Mouse (Mus musculus) spleen, embryonic (tissue): ENCODE data around the gene Tbc1d30.

Source experiments
- CTCF ChIA-PET: fragments of 350-600 bp; sonication (Branson Sonifier 250); formaldehyde crosslinking; loops from one replicate; lab custom pipeline; 2022; lab: Charles Lee

Gene Tbc1d30

DNA sequence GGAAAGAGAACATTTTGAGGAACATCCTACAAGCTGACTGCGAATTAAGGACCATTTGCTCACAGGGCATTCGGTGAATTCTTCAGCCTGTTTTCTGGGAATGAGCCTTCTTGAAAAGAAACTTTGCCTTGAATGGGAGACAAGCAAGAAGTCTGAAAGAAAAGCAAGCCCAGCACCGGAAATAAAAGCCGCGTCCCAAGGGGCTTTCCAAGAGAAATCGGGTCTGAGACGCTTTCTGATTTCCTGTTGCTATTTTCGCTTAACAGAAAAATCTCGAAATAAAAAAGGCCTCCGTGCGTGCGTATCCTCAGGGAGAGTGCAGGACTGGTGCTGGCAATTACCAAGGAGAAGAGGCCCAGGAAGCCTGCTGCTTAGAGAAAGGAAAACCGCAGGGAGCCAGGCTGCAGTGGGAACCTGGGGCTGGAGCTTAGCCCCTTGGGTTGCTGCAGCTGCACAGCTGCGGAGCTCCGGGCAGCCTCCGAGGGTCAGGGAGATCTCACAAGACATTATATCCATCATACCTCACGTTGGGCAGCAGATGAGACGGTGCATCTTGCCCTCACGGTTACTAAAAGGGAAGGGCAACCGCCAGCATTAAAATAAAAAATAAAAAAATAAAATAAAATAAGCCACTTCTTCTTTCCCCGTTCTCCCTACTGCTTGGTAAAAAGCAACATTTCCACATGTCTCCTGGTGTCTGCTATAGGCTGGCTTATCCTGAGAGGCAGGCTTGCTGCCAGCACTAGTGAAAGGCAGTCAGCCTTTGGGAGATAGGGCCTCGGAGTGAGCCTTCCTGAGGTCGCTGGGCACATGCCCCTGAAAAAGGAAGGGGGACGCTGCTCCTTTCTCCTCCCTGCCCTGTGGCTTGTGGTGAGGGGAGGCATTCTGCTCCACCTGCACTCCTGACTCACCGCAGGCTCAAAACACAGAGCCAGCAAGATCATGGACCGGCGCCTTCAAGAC is 35.5 kb downstream of the Tbc1d30 start:
- CTCF ChIA-PET = no interaction called here

GRCm38 (mm10) chr10:121314186-121314585 is 36.9 kb downstream of the Tbc1d30 start:
- CTCF ChIA-PET = no interaction called here

DNA sequence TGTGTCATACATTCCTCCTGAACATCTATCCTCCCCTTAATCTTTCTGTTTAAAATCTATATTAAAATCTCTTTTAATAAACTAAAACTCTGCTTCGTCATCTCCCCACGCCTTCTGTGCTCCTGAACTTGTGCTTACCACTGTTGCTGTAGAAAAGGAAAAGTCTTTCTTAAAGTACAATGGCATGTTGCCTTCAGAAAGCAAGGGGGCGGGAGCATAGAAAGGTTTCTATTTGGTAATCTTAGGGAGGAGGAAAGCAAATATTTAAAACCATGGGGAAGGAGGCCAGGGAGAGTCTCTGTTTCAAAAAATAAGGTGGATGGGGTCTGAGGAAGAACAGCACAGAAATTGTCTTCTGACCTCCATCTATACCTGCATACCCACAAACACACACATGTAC is 38.0 kb downstream of the Tbc1d30 start:
- CTCF ChIA-PET = no interaction called here

DNA sequence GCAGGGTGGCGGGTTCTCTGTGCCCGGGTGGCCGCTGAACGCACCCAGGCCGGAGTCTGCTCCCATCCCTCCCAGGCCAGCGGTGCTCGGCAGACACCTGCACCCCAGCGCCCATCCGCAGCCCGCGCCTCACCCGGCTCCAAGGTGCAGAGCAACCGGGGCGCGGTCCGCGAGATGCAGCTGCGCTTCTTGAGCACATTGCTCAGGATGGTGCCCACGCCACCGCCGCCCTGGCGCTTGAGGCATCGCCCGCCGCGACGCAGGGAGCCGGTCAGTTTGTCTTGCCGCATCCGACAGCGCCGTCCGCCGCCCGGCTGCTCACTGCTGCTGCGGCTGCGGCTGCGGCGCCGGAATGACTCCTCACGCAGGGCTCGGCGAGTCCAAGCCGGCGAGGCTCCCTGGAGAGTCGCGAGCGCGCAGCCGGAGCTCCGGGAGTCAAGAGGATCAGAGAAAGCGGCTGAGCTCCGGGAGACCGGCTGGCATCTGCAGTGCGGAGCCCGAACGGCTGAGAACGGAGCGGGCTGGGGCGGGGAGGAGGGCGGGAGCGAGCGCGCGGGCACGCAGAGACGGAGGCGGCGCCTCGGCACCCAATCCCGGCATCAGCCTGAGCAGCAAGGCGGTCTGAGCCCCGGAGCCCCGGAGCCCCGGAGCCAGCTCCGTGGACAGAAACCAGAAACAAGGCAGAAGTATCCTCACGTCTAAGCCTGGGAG is 40.4 kb downstream of the Tbc1d30 start:
- CTCF ChIA-PET = no interaction called here

- CTCF ChIA-PET = no interaction called here
Measured at GRCm38 (mm10) chr10:121309801-121310510, 41.1 kb downstream of the Tbc1d30 start.

GRCm38 (mm10) chr10:121309123-121309655 is 41.9 kb downstream of the Tbc1d30 start:
- CTCF ChIA-PET = no interaction called here

GRCm38 (mm10) chr10:121305441-121305840 is 45.6 kb downstream of the Tbc1d30 start:
- CTCF ChIA-PET = no interaction called here

DNA sequence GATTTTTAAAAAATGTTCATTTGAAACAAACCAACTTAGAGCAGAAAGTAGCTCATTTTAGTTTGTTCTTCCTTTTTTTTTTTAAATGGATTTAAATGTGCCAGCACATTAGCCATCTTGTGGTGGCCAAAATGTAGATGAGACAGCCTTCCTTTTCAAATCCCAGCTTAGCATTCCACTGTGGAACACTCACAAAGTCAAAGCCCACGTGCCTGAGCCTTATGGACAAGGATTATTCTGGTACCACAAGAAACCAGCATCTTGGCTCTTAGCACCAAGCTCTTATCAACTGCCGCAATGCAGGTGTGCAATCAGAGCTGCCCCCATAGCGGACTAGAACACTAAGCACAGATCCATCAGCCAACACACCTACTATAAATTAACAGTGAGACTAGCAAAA is 47.5 kb downstream of the Tbc1d30 start:
- CTCF ChIA-PET = no interaction called here

- CTCF ChIA-PET = no interaction called here
Measured at GRCm38 (mm10) chr10:121301868-121302267, 49.2 kb downstream of the Tbc1d30 start.

- CTCF ChIA-PET = interaction anchor here (0.7 kb wide), 1 partner anchor 980 kb away, joined by 4 read pairs; no protein-coding TSS in a partner anchor
Measured at GRCm38 (mm10) chr10:121300659-121301058, 50.4 kb downstream of the Tbc1d30 start.

DNA sequence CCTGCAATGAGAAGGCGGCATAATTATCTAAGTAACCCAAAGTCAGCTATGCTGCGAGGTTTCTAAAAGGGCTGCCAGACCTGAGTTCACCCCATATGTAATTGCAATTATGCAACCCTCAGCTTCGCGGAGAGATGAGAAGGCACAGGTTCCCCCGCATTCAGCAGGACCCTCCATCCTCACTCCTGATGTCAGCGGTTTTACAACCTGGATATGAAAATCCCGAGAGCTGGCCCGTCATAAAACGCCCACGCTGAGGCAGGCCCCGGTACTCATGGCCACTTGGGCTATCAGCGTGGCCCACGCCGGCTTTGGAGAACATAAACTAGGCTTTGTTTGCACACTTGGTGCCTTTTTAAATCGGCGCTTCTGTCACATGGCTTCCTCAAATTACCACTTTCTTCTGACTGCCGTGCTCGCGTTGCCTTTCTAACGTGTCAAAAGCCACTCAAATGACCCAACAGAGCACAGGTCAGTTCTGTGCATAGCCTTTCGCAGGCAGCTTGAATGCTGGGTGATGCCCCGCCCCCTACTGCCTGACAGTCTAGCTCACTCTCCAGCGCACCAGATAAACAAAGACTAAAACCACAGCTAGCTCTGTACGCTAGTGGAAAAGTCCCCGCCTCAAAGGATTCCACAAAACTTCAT is 53.9 kb downstream of the Tbc1d30 start:
- CTCF ChIA-PET = interaction anchor here (0.9 kb wide), 1 partner anchor 15 kb away, joined by 3 read pairs; no protein-coding TSS in a partner anchor

GRCm38 (mm10) chr10:121294471-121294870 is 56.6 kb downstream of the Tbc1d30 start:
- CTCF ChIA-PET = no interaction called here

- CTCF ChIA-PET = no interaction called here
Measured at GRCm38 (mm10) chr10:121293829-121294228, 57.2 kb downstream of the Tbc1d30 start.

DNA sequence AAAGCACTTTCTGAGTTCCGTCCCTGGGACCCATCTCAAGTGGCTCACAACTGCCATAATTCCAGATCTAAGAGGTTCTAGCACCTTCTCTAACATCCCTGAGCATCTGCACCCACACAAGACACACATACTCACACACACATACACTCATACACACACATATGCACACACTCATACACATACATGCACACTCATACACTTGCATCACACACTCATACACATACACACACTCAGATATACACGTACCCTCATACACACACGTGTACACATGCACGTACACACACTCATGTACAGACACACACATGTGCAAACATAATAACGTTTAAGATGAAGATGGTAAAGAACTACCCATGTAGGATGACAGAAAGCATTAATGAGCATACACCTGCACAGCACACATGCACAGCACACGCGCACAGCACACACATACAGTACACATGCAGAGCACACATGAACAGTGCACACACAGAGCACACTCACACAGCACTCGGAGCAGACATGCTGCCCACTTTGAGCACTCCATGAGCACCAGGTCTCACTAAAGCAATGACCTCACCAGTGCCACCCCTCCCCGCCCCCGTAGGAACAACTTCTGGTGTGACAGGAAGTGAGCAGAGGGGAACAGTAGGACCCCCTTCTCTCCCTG is 59.7 kb downstream of the Tbc1d30 start:
- CTCF ChIA-PET = no interaction called here

DNA sequence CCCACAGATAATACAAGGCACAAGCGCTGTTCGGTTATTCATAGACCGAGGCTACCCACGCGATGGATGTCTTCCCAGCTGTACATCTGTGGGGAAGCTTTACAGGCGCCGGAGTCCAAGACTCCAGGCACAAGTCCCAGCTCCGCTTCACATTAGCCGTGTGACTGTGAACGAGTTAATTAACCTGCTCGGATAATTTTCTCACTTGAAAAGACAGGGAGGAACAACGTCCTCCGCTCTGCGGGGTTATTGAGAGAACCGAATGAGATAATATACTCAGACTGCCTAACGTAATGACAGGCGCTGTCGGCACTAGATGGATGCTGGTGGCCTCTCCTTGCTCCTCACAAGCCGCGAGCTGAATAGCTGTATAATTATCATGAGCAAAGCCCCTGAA is 60.4 kb downstream of the Tbc1d30 start:
- CTCF ChIA-PET = no interaction called here

- CTCF ChIA-PET = no interaction called here
Measured at GRCm38 (mm10) chr10:121289970-121290681, 61.0 kb downstream of the Tbc1d30 start.

DNA sequence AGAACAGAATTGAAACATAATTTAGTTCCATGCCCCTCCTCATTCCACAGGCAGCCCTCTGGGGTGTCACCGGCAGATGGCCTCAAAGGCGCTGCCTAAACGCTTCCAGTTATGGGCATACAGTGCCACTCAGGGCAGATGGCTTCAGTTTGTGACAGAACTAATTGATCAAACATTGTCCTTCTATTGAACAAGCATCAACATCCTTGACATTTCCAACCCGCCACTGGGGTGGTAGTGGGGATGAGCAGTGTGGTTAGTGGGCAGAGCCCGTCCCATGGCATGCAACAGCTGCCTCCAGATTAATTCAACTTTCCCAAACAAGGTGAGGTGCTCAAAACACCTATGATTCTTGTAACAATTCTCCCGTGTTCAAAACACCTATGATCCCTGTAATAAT is 68.2 kb downstream of the Tbc1d30 start:
- CTCF ChIA-PET = no interaction called here

DNA sequence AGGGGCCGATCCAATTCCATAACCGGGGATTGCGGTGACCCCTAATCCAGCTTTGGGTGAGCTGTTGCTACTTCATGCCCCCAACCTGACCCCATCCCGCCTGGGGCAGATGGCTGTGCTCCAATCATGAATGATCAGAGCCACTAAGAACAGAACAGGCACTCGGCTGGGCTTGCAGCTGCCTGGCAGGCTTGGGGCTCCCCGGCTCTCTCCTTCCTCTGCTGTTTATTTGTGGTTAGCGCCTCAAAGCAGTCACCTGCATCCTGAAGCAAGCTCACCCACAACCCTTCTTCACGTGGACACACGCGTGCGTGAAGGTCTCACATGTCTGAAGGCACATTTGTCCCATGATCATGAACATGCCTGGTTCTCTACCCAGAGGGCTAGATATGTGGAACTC is 68.6 kb downstream of the Tbc1d30 start:
- CTCF ChIA-PET = no interaction called here

- CTCF ChIA-PET = interaction anchor here (0.5 kb wide), 1 partner anchor 204 kb away, joined by 4 read pairs; no protein-coding TSS in a partner anchor
Measured at GRCm38 (mm10) chr10:121280943-121281342, 70.1 kb downstream of the Tbc1d30 start.

- CTCF ChIA-PET = interaction anchor here (0.7 kb wide), 1 partner anchor 780 kb away, joined by 4 read pairs; no protein-coding TSS in a partner anchor
Measured at GRCm38 (mm10) chr10:121277022-121277471, 74.0 kb downstream of the Tbc1d30 start.
